Mouse (Mus musculus) spleen, adult 2 months (tissue): Measurements from ENCODE around the gene Tap2.

Experiments used
- CTCF ChIP-seq: fragments of 200-500 bp; IDR thresholded peaks from 2 replicates; pipeline ENCODE4 v1.5.1; 2011; ENCODE audit warnings: mild to moderate bottlenecking, inconsistent platforms; ENCODE audit not compliant: insufficient read depth, insufficient read length, insufficient replicate concordance; ENCODE audit errors: extremely low read depth
- POLR2A ChIP-seq: fragments of 200-500 bp; IDR thresholded peaks from 2 replicates; pipeline ENCODE4 v1.6.1; 2011; ENCODE audit warnings: low read depth, low read length, inconsistent platforms

DNA sequence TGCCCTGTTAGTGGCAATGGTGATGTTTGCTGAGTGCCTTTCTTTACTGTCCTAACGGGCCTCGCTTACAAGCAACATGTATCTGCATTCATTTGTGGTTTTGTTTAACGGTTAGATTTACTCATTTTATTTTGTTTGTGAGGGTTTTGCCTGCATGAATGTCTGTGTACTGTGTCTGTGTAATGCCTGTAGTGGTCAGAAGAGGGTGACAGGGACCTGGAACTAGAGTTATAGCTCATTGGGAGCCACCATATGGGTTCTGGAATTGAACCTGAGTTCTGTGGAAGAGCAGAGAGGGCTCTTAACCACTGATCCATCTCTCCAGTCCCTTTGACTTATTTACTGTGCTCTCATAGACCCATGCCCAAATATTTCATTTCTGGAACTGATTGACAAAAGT is 43.7 kb downstream of the Tap2 start:
- TF ChIP-seq CTCF: no peak
- no peak for TF ChIP-seq POLR2A
